Mouse (Mus musculus) intestine, embryonic 15.5 days (tissue): Measurements from ENCODE around the gene Pcp2. TPM values are rescaled to one million over a fixed set of nuclear protein-coding genes. Genes with fewer than 3 reads are reported as not detected.

ENCODE experiments used
- ATAC-seq: fragments of 200-750 bp; cut with Nextera tagmentation; 2 replicates; pipeline ENCODE4 v1.8.0; 2017; ENCODE audit warnings: moderate TSS enrichment, moderate library complexity
- H3K27ac ChIP-seq: fragments of 300-500 bp; sonication (generic); 2 replicates; pipeline ENCODE4 v1.5.1; 2015; ENCODE audit warnings: mild to moderate bottlenecking, inconsistent platforms
- H3K27me3 ChIP-seq: fragments of 300-500 bp; sonication (generic); replicated peaks from 2 replicates; pipeline ENCODE4 v1.6.1; 2015; ENCODE audit warnings: inconsistent platforms
- H3K36me3 ChIP-seq: fragments of 300-500 bp; sonication (generic); 2 replicates; pipeline ENCODE4 v1.6.1; 2015; ENCODE audit warnings: inconsistent platforms
- H3K4me1 ChIP-seq: fragments of 300-500 bp; sonication (generic); replicated peaks from 2 replicates; pipeline ENCODE4 v1.6.1; 2015; ENCODE audit warnings: inconsistent platforms
- H3K4me2 ChIP-seq: fragments of 300-500 bp; sonication (generic); replicated peaks from 2 replicates; pipeline ENCODE4 v1.6.1; 2015; ENCODE audit warnings: mild to moderate bottlenecking, inconsistent platforms
- H3K4me3 ChIP-seq: fragments of 300-500 bp; sonication (generic); replicated peaks from 2 replicates; pipeline ENCODE4 v1.5.1; 2015; ENCODE audit warnings: inconsistent platforms
- H3K9ac ChIP-seq: fragments of 300-500 bp; sonication (generic); 2 replicates; pipeline ENCODE4 v1.6.1; 2015; ENCODE audit warnings: inconsistent platforms
- H3K9me3 ChIP-seq: fragments of 300-500 bp; sonication (generic); 2 replicates; pipeline ENCODE4 v1.6.1; 2016; ENCODE audit warnings: inconsistent platforms
- WGBS: fragments of 180-500 bp; shearing (Covaris S2); methylation state at CpG from one replicate; pipeline ENCODE4 v1.1.7; 2015; 5-methylcytosine and 5-hydroxymethylcytosine counted together
- polyA plus RNA-seq: library from polyadenylated mRNA; unstranded; fragments of >200 nt; fragmentation: Nextera tagmentation; extraction: Ambion mirVana; gene quantifications from 2 replicates; pipeline ENCODE4 v1.2.1, GENCODE M21; 2015

Pcp2 gene
- polyA plus RNA-seq, 1 experiment from 2014 or later: 0.10 TPM

- no peaks in the 10 kb centered on the region for H3K27me3 ChIP-seq
- ATAC-seq: peak; percentile 15; the same call in 1 of the 2 replicates
- no peak overlapping the region for H3K9ac ChIP-seq
- H3K4me1 ChIP-seq: peaks cover 5% of the 10 kb centered on the region; the same call in 1 of the 2 replicates
- no peaks in the 10 kb centered on the region for H3K9me3 ChIP-seq
- 78% methylated on average over 12 of the region's 12 CpGs for WGBS
- no peak overlapping the region for H3K4me3 ChIP-seq
- H3K36me3 ChIP-seq: peaks cover 53% of the 10 kb centered on the region
- no peak overlapping the region for H3K27ac ChIP-seq
- H3K4me2 ChIP-seq: no peak overlapping the region
Measured at GRCm38 (mm10) chr8:3609046-3609815, 16.1 kb downstream of the Pcp2 start.

DNA sequence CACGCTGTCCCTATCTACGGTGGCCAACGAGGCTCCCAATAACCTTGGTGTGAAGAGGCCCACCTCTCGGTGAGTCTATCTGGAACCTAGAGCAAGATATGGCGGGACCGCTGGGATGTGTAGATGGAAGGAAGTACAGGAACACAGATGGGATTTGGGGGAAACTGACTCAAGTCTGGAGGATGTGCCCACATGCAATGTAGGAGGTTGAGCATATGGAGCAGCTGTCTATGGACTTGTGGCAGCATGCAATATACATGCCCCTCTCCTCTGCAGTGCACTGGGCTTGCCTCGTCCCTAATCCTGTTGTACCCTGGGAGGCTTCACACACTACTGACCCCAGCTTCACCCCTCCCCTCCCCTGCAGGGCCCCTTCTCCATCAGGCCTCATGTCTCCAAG is 17.5 kb downstream of the Pcp2 start:
- WGBS: 86% methylated on average over 7 of the region's 7 CpGs

GRCm38 (mm10) chr8:3606593-3606992 is 18.8 kb downstream of the Pcp2 start:
- 0 out of 2 replicates have a peak, but pooled peaks have one; percentile 21 for ATAC-seq
- no peak overlapping the region for H3K27ac ChIP-seq
- no peaks in the 10 kb centered on the region for H3K9me3 ChIP-seq
- no peak overlapping the region for H3K9ac ChIP-seq
- peaks cover 5% of the 10 kb centered on the region; the same call in 1 of the 2 replicates for H3K4me1 ChIP-seq
- 61% methylated on average over 16 of the region's 16 CpGs for WGBS
- no peak overlapping the region for H3K4me3 ChIP-seq
- peaks cover 42% of the 10 kb centered on the region for H3K36me3 ChIP-seq
- H3K4me2 ChIP-seq: no peak overlapping the region
- no peaks in the 10 kb centered on the region for H3K27me3 ChIP-seq

More for the DNA sequence above, 17.5 kb downstream of the Pcp2 start:
- no peaks in the 10 kb centered on the region for H3K9me3 ChIP-seq
- H3K4me2 ChIP-seq: no peak overlapping the region
- H3K27ac ChIP-seq: no peak overlapping the region
- no peaks in the 10 kb centered on the region for H3K27me3 ChIP-seq
- H3K36me3 ChIP-seq: peaks cover 47% of the 10 kb centered on the region
- H3K9ac ChIP-seq: no peak overlapping the region
- no peak for ATAC-seq
- no peak overlapping the region for H3K4me3 ChIP-seq
- peaks cover 5% of the 10 kb centered on the region; the same call in 1 of the 2 replicates for H3K4me1 ChIP-seq

DNA sequence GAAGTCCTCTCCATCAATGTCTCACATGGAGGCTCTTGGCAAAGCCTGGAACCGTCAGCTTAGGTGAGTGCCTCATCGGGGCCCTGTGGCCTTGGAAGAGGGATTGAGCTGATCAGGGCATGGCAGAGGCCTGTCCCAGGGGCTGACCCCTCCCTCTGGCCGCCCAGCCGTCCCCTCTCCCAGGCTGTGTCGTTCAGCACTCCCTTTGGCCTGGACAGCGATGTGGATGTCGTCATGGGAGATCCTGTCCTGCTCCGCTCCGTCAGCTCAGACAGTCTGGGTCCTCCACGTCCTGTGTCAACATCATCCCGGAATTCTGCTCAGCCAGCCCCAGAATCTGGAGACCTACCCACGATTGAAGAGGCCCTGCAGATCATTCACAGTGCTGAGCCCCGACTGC is 21.9 kb downstream of the Pcp2 start:
- H3K36me3 ChIP-seq: peaks cover 14% of the 10 kb centered on the region
- H3K9ac ChIP-seq: no peak overlapping the region
- no peaks in the 10 kb centered on the region for H3K9me3 ChIP-seq
- ATAC-seq: 0 out of 2 replicates have a peak, but pooled peaks have one; percentile 7
- no peak overlapping the region for H3K4me3 ChIP-seq
- no peak overlapping the region for H3K4me2 ChIP-seq
- 69% methylated on average over 13 of the region's 13 CpGs for WGBS
- no peaks in the 10 kb centered on the region for H3K27me3 ChIP-seq
- peaks cover 5% of the 10 kb centered on the region; the same call in 1 of the 2 replicates for H3K4me1 ChIP-seq
- H3K27ac ChIP-seq: no peak overlapping the region

GRCm38 (mm10) chr8:3600401-3600800 is 24.9 kb downstream of the Pcp2 start:
- H3K4me1 ChIP-seq: no peaks in the 10 kb centered on the region
- no peak overlapping the region for H3K4me3 ChIP-seq
- H3K27ac ChIP-seq: no peak overlapping the region
- WGBS: 92% methylated on average over 6 of the region's 6 CpGs
- H3K9me3 ChIP-seq: no peaks in the 10 kb centered on the region
- H3K27me3 ChIP-seq: no peaks in the 10 kb centered on the region
- H3K36me3 ChIP-seq: peaks cover 3% of the 10 kb centered on the region; the same call in 1 of the 2 replicates
- H3K4me2 ChIP-seq: no peak overlapping the region
- no peak overlapping the region for H3K9ac ChIP-seq
- ATAC-seq: no peak

- Histone ChIP-seq H3K9me3 (no peaks in the 10 kb centered on the region), H3K4me3 (no peak overlapping the region), H3K27me3 (no peaks in the 10 kb centered on the region), H3K4me2 (no peak overlapping the region), H3K36me3 (0 out of 2 replicates have a peak, but pooled peaks cover 3% of the 10 kb centered on the region), H3K4me1 (no peaks in the 10 kb centered on the region), H3K9ac (no peak overlapping the region), H3K27ac (no peak overlapping the region)
- WGBS: 56% methylated on average over 1 of the region's 1 CpGs
- ATAC-seq: no peak
Measured at GRCm38 (mm10) chr8:3599219-3599618, 26.1 kb downstream of the Pcp2 start.

DNA sequence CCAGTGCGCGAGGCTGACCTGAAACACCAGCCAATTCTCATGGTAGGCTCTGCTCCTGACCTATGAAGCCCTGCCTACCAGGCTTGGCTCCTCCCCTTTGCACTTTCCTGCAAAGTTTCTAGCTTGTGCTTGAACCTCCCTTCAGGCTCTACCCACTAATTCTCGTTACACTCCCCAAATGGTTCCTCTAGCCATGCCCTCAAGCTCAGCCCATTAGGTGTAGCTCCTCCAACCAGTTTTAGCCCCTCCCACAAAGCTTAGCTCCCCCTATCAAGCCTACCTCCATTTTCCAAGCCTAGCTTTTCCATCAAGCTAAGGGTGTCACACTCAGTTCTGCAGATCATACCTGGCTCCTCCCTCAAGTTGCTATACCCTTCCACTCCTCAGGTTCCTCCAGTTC is 27.3 kb downstream of the Pcp2 start:
- no peak overlapping the region for H3K9ac ChIP-seq
- 63% methylated on average over 3 of the region's 3 CpGs for WGBS

DNA sequence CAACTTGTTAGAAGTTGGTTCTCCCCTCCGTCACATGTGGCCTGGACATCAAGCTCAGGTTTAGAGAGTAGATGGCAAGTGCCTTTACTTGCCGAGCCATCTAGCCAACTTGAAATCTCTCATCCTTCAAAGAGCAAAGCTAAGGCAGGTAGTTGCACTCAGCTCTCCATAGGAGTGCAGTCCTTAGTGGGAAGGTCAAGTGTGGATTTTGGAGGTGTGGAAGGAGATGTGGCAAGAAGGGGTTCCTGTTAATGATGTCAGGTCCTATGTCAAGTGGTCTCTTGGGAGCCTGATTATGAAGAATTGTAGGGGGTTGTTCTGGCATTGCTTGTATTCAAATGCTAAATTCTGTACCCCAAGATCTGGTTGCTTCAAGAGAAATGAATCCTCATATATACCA is 30.9 kb downstream of the Pcp2 start:
- ATAC-seq: no peak
- H3K9ac ChIP-seq: no peak overlapping the region
- H3K4me3 ChIP-seq: no peak overlapping the region
- no peak overlapping the region for H3K27ac ChIP-seq
- H3K27me3 ChIP-seq: no peaks in the 10 kb centered on the region
- H3K4me2 ChIP-seq: no peak overlapping the region
- H3K4me1 ChIP-seq: peaks cover 6% of the 10 kb centered on the region; the same call in 1 of the 2 replicates
- H3K36me3 ChIP-seq: no peaks in the 10 kb centered on the region
- H3K9me3 ChIP-seq: no peaks in the 10 kb centered on the region
- 77% methylated on average over 2 of the region's 2 CpGs for WGBS

More for the DNA sequence above, 27.3 kb downstream of the Pcp2 start:
- no peaks in the 10 kb centered on the region for H3K36me3 ChIP-seq
- H3K4me2 ChIP-seq: no peak overlapping the region
- H3K4me3 ChIP-seq: no peak overlapping the region
- H3K9me3 ChIP-seq: no peaks in the 10 kb centered on the region
- H3K27ac ChIP-seq: no peak overlapping the region
- H3K4me1 ChIP-seq: peaks cover 3% of the 10 kb centered on the region; the same call in 1 of the 2 replicates
- no peak for ATAC-seq
- no peaks in the 10 kb centered on the region for H3K27me3 ChIP-seq

DNA sequence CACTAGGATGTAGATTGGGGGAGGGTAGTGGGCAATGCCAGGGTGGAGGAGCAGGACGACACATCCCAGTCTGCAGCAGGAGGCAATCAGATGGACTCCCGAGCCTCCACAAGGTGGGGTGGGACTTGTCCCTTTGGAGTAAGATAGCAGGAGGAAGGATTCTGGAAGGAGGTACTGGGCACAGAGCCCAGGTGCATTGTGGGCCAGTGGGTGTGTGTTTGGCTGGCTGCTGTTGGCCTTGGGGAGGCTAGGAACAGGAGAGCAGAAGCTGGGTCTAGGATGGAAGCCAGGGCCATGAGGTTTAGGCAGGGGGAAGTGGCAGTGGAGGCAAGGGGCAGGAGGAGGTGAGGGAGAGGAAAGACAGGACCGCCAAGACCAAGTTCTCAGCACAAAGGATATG is 31.9 kb downstream of the Pcp2 start:
- no peaks in the 10 kb centered on the region for H3K27me3 ChIP-seq
- no peak overlapping the region for H3K4me3 ChIP-seq
- WGBS: 45% methylated on average over 3 of the region's 3 CpGs
- 0 out of 2 replicates have a peak, but pooled peaks have one; percentile 9 for ATAC-seq
- no peak overlapping the region for H3K4me2 ChIP-seq
- no peak overlapping the region for H3K9ac ChIP-seq
- no peaks in the 10 kb centered on the region for H3K36me3 ChIP-seq
- peaks cover 6% of the 10 kb centered on the region; the same call in 1 of the 2 replicates for H3K4me1 ChIP-seq
- no peaks in the 10 kb centered on the region for H3K9me3 ChIP-seq
- H3K27ac ChIP-seq: no peak overlapping the region

GRCm38 (mm10) chr8:3588258-3588633 is 37.1 kb downstream of the Pcp2 start:
- 8% methylated on average over 11 of the region's 11 CpGs for WGBS

DNA sequence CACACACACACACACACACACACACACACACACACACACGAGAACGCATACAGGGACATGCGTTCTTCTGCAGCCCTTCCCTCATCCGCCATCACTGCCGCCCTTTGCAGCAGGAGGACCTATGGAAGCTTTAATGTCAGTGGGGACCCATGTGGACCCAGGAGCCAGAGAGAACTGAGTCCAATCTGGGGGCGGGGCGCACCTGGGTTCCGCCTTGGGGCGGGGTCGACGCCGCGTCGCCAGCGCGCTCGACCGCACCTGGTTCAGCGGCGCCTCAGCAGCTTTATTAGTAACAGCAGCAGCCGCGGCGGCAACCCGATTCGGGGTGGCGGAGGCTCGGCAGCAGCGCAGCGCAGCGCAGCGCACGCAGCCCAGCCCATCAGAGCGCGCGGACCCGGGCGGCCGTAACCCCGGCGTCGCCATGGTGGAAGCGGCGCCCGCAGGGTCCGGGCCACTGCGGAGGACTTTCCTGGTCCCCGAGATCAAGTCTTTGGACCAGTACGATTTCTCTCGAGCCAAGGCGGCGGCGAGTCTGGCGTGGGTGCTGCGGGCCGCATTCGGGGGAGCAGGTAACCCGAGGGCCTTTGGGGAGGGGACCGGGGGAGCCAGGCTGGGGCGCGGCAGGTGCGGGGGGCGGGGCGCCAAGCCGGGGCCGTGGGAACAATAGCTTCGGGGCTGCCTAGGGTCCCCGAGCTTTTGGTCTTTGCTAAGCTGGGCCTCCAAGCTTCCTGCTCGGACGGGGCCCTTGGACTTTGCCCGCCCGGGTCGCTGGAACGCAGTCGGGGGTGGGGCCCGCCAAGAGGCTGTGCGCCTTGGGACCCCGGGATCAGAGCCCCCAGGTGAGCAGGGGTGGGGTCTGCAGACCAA is 37.7 kb downstream of the Pcp2 start:
- no peaks in the 10 kb centered on the region for H3K36me3 ChIP-seq
- peak overlapping the region; percentile 86 for H3K4me2 ChIP-seq
- peak overlapping the region; percentile 76 for H3K9ac ChIP-seq
- H3K27me3 ChIP-seq: no peaks in the 10 kb centered on the region
- peak overlapping the region; percentile 68 for H3K4me3 ChIP-seq
- peak; percentile 90 for ATAC-seq
- H3K9me3 ChIP-seq: no peaks in the 10 kb centered on the region
- 0 out of 2 replicates have a peak, but pooled peaks cover 2% of the 10 kb centered on the region for H3K4me1 ChIP-seq
- peak overlapping the region; percentile 88 for H3K27ac ChIP-seq
- WGBS: under 1% methylated on average over 73 of the region's 77 CpGs

More at GRCm38 (mm10) chr8:3588258-3588633, 37.1 kb downstream of the Pcp2 start:
- H3K4me2 ChIP-seq: peak overlapping the region; percentile 86
- no peaks in the 10 kb centered on the region for H3K27me3 ChIP-seq
- peak overlapping the region; percentile 76 for H3K9ac ChIP-seq
- no peaks in the 10 kb centered on the region for H3K36me3 ChIP-seq
- H3K4me3 ChIP-seq: peak overlapping the region; percentile 68
- H3K9me3 ChIP-seq: no peaks in the 10 kb centered on the region
- H3K27ac ChIP-seq: peak overlapping the region; percentile 88
- 0 out of 2 replicates have a peak, but pooled peaks cover 5% of the 10 kb centered on the region for H3K4me1 ChIP-seq
- ATAC-seq: peak; percentile 68

- Histone ChIP-seq H3K9me3 (no peaks in the 10 kb centered on the region), H3K4me2 (peak within 1 kb of the TSS; percentile 86), H3K36me3 (no peaks in the 10 kb centered on the region), H3K4me3 (peak within 1 kb of the TSS; percentile 68), H3K9ac (peak within 1 kb of the TSS; percentile 76), H3K27ac (peak within 1 kb of the TSS; percentile 88), H3K4me1 (0 out of 2 replicates have a peak, but pooled peaks cover 2% of the 10 kb centered on the region), H3K27me3 (no peaks in the 10 kb centered on the region)
- 10% methylated on average over 7 of the region's 7 CpGs for WGBS
- no peak; the same call in 1 of the 2 replicates for ATAC-seq
Measured at GRCm38 (mm10) chr8:3586993-3587390, 38.4 kb downstream of the Pcp2 start, which contains the start of gene Camsap3. TSS of gene Camsap3 (plus strand) at chr8:3587293.
